In genomic region chr6:97919287-97919686, GRCm38 (mm10) we compare ENCODE assay signal across 18 mouse cellular contexts.
DNase-seq lines count a peak whose midpoint lies in the region; ATAC-seq and TF ChIP-seq lines count a peak whose summit lies in the region.
"Had no signal": no experiment of that assay in that cellular context is flagged by ENCODE, and none has a peak within 500 bp of the region (broad histone marks: within the 10 kb centered on the region; RNA-seq: fewer than 3 reads in every experiment).

No protein-coding gene starts in this region.

- no peaks in the 10 kb centered on the region for H3K36me3 ChIP-seq in heart, embryonic 11.5 days (ENCODE audit: control insufficient read depth, insufficient read depth, low read length)
- H3K36me3 ChIP-seq in hindbrain, embryonic 14.5 days (replicated peaks; ENCODE audit: control insufficient read depth, insufficient read depth), result no peaks in the 10 kb centered on the region
- H3K36me3 ChIP-seq: forebrain, embryonic 15.5 days; hindbrain, embryonic 13.5 days; limb, embryonic 13.5 days; liver, embryonic 15.5 days had no signal

- peak overlapping the region; percentile 96 for H3K27ac ChIP-seq in heart, embryonic 11.5 days (ENCODE audit: low read depth, low read length)
- H3K27ac ChIP-seq in hindbrain, embryonic 14.5 days, result no peak overlapping the region
- no peak overlapping the region for H3K27ac ChIP-seq in gastrocnemius, adult 2 months
- H3K27ac ChIP-seq: forebrain, embryonic 15.5 days; hindbrain, embryonic 13.5 days; left cerebral cortex, adult 2 months; limb, embryonic 13.5 days; liver, embryonic 15.5 days had no signal

- intact Hi-C loops in heart, postnatal 36 days (cut with DNase I), result no loop called here
- intact Hi-C loops in gastrocnemius, adult 2 months (cut with DNase I), result no loop called here

- no peaks in the 10 kb centered on the region for H3K27me3 ChIP-seq in heart, embryonic 11.5 days (ENCODE audit: control insufficient read depth, insufficient read depth, low read length)
- H3K27me3 ChIP-seq in hindbrain, embryonic 14.5 days (ENCODE audit: control insufficient read depth, insufficient read depth, low read length), result no peaks in the 10 kb centered on the region
- H3K27me3 ChIP-seq: forebrain, embryonic 15.5 days; hindbrain, embryonic 13.5 days; limb, embryonic 13.5 days; liver, embryonic 15.5 days; megakaryocyte, embryonic 14.5 days had no signal

- peak overlapping the region; percentile 52 for H3K4me2 ChIP-seq in heart, embryonic 11.5 days
- no peak overlapping the region for H3K4me2 ChIP-seq in hindbrain, embryonic 14.5 days (replicated peaks)
- H3K4me2 ChIP-seq: forebrain, embryonic 15.5 days; hindbrain, embryonic 13.5 days; limb, embryonic 13.5 days; liver, embryonic 15.5 days had no signal

- 30% methylated on average over 8 of the region's 8 CpGs for WGBS in heart, embryonic 11.5 days (ENCODE audit: insufficient replicate concordance)
- WGBS in hindbrain, embryonic 14.5 days, result 52% methylated on average over 8 of the region's 8 CpGs

- H3K4me1 ChIP-seq in heart, embryonic 11.5 days (ENCODE audit: control insufficient read depth, insufficient read depth, low read length), result peaks cover 45% of the 10 kb centered on the region
- H3K4me1 ChIP-seq in hindbrain, embryonic 14.5 days (replicated peaks; ENCODE audit: control insufficient read depth, insufficient read depth, low read length), result no peaks in the 10 kb centered on the region
- H3K4me1 ChIP-seq: liver, embryonic 15.5 days; megakaryocyte, embryonic 14.5 days had no signal

- H3K9ac ChIP-seq in heart, embryonic 11.5 days (ENCODE audit: low read depth, low read length), result no peak overlapping the region
- H3K9ac ChIP-seq in hindbrain, embryonic 14.5 days, result no peak overlapping the region
- H3K9ac ChIP-seq: forebrain, embryonic 15.5 days; hindbrain, embryonic 13.5 days; limb, embryonic 13.5 days; liver, embryonic 15.5 days had no signal

- no peaks in the 10 kb centered on the region for H3K9me3 ChIP-seq in heart, embryonic 11.5 days (replicated peaks; ENCODE audit: control insufficient read depth, low read length)
- no peaks in the 10 kb centered on the region for H3K9me3 ChIP-seq in hindbrain, embryonic 14.5 days (ENCODE audit: control insufficient read depth, low read length)
- H3K9me3 ChIP-seq: forebrain, embryonic 15.5 days; hindbrain, embryonic 13.5 days; limb, embryonic 13.5 days; liver, embryonic 15.5 days; megakaryocyte, embryonic 14.5 days had no signal

- no peak for TF ChIP-seq CTCF in gastrocnemius, adult 2 months (IDR thresholded peaks at IDR 0.05)

- H3K4me3 ChIP-seq in heart, embryonic 11.5 days (ENCODE audit: low read depth, low read length), result no peak overlapping the region
- H3K4me3 ChIP-seq in hindbrain, embryonic 14.5 days (replicated peaks; ENCODE audit: low read length), result no peak overlapping the region
- H3K4me3 ChIP-seq in gastrocnemius, adult 2 months, result no peak overlapping the region
- H3K4me3 ChIP-seq: erythroblast, embryonic 14.5 days; forebrain, embryonic 15.5 days; hindbrain, embryonic 13.5 days; left cerebral cortex, adult 2 months; limb, embryonic 13.5 days; liver, embryonic 15.5 days; megakaryocyte, embryonic 14.5 days had no signal

- ATAC-seq in heart, embryonic 11.5 days (replicated peaks; ENCODE audit: insufficient number of reproducible peaks, low FRiP score, low TSS enrichment), result peak; percentile 59
- no peak for ATAC-seq in megakaryocyte progenitor cell, adult 5-6 weeks (replicated peaks; ENCODE audit: poor library complexity)
- ATAC-seq in hindbrain, embryonic 14.5 days (ENCODE audit: low FRiP score), result no peak
- ATAC-seq: forebrain, embryonic 15.5 days had no signal

- DNase-seq in heart, adult 18-20 months, result peak; percentile 21 to 45
- DNase-seq in heart, postnatal 36 days, result no peak
- DNase-seq in kidney, adult 11 months, result peak; percentile 87
- DNase-seq in kidney, postnatal 10 days, result peak; percentile 67
- no peak for DNase-seq in hindbrain, embryonic 14.5 days (ENCODE audit: low spot score)
- no peak for DNase-seq in gastrocnemius, adult 2 months
- DNase-seq: cerebellum, adult 9-11 months; right cerebral cortex, postnatal 14 days; thymus, adult 18-20 months had no signal

Comparison
In these comparisons a context has a peak if more than half of its experiments do, and no peak if none do; other contexts are left out.
1. DNase-seq: peak in heart, adult 18-20 months (2 of 2), kidney, adult 11 months (single experiment) and kidney, postnatal 10 days (single experiment); none in heart, postnatal 36 days (0 of 2), hindbrain, embryonic 14.5 days (single experiment) and gastrocnemius, adult 2 months (single experiment).